Mouse (Mus musculus) midbrain, embryonic 10.5 days (tissue): ENCODE data around the gene Ncoa3. TPM values are rescaled to one million over a fixed set of nuclear protein-coding genes. Genes with fewer than 3 reads are reported as not detected.
"Not testable (repeated sequence)": the region's sequence is repeated elsewhere in the genome, so short reads cannot be mapped to it uniquely, and the experiment has no call there.

Source experiments
- DNase-seq: peaks from one replicate; pipeline ENCODE4 v3.0.0-alpha.2; 2017; ENCODE audit warnings: low spot score
- H3K27ac ChIP-seq: fragments of 300-500 bp; sonication (generic); replicated peaks from 2 replicates; pipeline ENCODE4 v1.5.1; 2016; ENCODE audit warnings: mild to moderate bottlenecking
- H3K27me3 ChIP-seq: fragments of 300-500 bp; sonication (generic); 2 replicates; pipeline ENCODE4 v1.6.1; 2016; ENCODE audit warnings: low read depth, mild to moderate bottlenecking; ENCODE audit not compliant: poor library complexity, severe bottlenecking
- H3K36me3 ChIP-seq: fragments of 300-500 bp; sonication (generic); 2 replicates; pipeline ENCODE4 v1.6.1; 2016; ENCODE audit warnings: mild to moderate bottlenecking, moderate library complexity
- H3K4me1 ChIP-seq: fragments of 300-500 bp; sonication (generic); 2 replicates; pipeline ENCODE4 v1.6.1; 2016
- H3K4me3 ChIP-seq: fragments of 300-500 bp; sonication (generic); 2 replicates; pipeline ENCODE4 v1.5.1; 2016; ENCODE audit warnings: mild to moderate bottlenecking, moderate library complexity
- H3K9me3 ChIP-seq: fragments of 300-500 bp; sonication (generic); replicated peaks from 2 replicates; pipeline ENCODE4 v1.6.1; 2016; ENCODE audit warnings: mild to moderate bottlenecking
- WGBS: fragments of 180-500 bp; shearing (Covaris S2); methylation state at CpG from one replicate; pipeline ENCODE4 v1.1.7; 2016; 5-methylcytosine and 5-hydroxymethylcytosine counted together
- polyA plus RNA-seq: library from polyadenylated mRNA; unstranded; fragments of >200 nt; fragmentation: Nextera tagmentation; extraction: Ambion mirVana; gene quantifications from 2 replicates; pipeline ENCODE4 v1.2.1, GENCODE M21; 2016

Ncoa3 gene
- polyA plus RNA-seq, 1 experiment from 2014 or later = 15.2 TPM

DNA sequence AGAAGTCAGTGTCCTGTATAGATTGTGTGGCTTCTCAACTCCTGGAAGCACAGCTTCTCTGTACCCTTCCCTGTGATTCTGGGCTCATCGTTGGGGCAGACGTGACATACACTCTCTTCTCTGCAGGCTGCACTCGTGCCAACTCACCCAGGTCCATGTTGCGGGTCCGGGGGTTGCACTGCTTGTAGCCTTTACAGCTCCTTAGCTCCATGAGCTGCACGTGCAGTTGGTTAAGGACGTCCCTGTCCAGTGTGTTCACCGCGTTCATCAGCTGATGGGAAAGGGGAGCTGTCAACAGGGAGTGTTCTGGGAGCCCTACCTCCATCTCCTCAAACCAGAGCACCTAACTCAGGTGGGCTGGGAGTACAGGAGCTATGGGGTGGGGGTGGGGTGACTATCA, 84.9 kb downstream of the Ncoa3 start:
- H3K4me1 ChIP-seq = peaks cover 22% of the 10 kb centered on the region
- DNase-seq = no peak
- H3K4me3 ChIP-seq = no peak overlapping the region
- 89% methylated on average over 9 of the region's 9 CpGs for WGBS
- peaks cover 74% of the 10 kb centered on the region for H3K36me3 ChIP-seq
- no peak overlapping the region for H3K27ac ChIP-seq
- H3K9me3 ChIP-seq = no peaks in the 10 kb centered on the region
- no peaks in the 10 kb centered on the region for H3K27me3 ChIP-seq

DNA sequence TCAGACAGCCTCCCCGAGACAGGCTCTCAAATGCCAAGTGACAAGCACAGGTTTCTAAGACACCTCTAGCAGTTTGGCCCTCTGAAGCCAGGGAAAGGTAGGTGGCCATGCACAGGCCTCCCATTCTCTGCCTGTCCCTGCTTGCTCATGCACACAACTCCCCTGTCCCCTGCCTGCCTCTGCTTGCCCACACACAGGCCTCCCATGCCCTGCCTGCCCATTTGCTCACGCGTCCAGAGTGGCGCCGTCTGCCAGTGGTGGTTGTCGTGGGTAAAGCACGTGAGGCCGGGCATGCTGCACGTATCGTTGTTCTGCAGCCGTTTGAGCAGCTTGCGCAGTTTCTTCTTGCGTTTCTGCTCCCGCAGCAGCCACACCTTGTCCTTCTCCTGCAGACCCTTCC, 86.8 kb downstream of the Ncoa3 start:
- H3K27me3 ChIP-seq = no peaks in the 10 kb centered on the region
- H3K36me3 ChIP-seq = peaks cover 68% of the 10 kb centered on the region
- no peak overlapping the region for H3K4me3 ChIP-seq
- peaks cover 27% of the 10 kb centered on the region for H3K4me1 ChIP-seq
- 97% methylated on average over 14 of the region's 14 CpGs for WGBS
- H3K27ac ChIP-seq = 0 out of 2 replicates have a peak overlapping the region, but pooled peaks have one; percentile 23
- no peak for DNase-seq
- no peaks in the 10 kb centered on the region for H3K9me3 ChIP-seq

DNA sequence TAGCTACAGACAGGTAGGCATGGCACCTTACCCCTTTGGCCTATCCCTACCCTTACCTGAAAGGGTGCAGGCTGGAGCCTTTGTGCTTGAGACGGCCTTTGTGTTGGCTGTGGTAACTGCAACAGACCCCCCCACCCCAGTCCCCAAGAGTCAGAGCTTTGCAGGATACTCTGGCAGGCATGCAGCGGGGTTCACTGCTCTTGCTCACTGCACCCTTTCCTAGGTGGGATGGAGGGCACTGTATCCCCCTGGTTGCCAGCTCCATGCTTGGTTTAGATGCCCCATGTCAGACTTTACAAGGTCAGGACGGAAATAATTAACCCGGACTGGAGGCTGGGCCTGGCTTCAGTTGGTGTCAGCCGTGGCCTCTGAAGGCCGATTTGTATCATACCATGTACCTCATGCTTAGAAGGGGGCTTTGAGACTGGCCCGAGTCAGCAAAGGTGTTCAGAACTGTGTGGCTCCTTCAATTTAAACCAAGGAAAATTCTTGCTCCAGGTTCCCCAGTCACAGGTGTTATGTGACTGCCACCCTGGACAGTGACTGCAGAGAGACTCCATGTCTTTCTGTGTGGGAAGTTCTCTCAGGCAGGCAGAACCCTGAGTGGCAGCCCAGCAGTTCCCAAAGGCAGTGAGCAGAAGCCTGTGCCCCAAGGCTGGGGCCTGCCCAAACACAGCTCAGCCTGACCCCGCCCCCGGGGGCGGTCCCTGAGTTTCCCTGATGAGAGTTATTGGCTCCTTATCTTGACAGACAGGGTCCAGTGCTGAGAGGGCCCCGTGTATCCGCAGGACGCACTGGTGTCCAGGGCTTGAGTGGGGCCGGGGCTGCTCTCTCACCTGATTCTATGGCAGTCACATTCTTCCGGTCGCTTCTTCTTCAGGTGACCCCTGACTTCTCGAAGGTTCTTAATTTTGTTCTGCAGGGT, 87.8 kb downstream of the Ncoa3 start:
- H3K9me3 ChIP-seq = no peaks in the 10 kb centered on the region
- 0 out of 2 replicates have a peak overlapping the region, but pooled peaks have one; percentile 3 for H3K27ac ChIP-seq
- peak; percentile 49 for DNase-seq
- WGBS = 62% methylated on average over 17 of the region's 17 CpGs
- H3K27me3 ChIP-seq = no peaks in the 10 kb centered on the region
- H3K36me3 ChIP-seq = peaks cover 69% of the 10 kb centered on the region
- H3K4me1 ChIP-seq = peaks cover 18% of the 10 kb centered on the region
- no peak overlapping the region for H3K4me3 ChIP-seq

DNA sequence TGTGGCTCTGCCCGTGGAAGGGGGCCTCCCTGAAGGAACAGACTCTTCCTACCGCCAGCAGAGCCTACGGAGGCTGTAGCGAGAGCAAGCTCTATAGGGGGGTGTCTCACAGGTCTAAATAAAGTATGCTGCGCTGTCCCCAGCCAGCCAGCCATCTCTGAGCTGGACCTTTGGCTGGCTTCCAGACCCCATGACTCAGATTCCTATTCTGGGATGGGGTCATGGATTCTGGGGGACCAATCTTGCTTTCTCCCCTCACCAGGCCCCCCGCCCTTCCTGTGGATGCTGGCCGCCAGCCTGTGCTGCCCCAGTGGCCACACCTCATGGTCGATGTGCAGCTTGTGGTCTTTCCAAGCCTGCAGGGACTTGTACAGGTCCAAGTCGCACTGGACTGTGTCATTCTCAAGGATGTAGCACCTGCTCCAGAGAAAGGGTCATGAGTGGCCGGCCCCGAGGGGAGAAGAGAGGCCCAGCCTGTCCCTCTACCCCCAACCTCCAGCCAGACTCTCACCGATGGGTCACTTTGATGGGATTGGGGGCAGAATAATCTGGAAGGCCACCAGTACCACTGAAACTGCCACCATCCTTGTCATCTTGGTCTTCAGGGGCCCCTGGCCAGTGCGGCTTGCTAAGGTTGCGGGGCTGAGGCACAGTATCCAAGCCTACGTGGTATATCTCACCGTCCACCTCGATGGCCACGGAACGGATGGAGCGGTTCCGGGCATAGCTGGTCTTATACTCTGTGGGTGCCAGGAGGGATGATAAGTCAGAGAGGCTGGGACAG, 88.7 kb downstream of the Ncoa3 start:
- 93% methylated on average over 21 of the region's 21 CpGs for WGBS
- no peak for DNase-seq
- Histone ChIP-seq H3K27me3 (no peaks in the 10 kb centered on the region), H3K36me3 (peaks cover 70% of the 10 kb centered on the region), H3K27ac (no peak overlapping the region), H3K9me3 (no peaks in the 10 kb centered on the region), H3K4me3 (no peak overlapping the region), H3K4me1 (peaks cover 18% of the 10 kb centered on the region)

DNA sequence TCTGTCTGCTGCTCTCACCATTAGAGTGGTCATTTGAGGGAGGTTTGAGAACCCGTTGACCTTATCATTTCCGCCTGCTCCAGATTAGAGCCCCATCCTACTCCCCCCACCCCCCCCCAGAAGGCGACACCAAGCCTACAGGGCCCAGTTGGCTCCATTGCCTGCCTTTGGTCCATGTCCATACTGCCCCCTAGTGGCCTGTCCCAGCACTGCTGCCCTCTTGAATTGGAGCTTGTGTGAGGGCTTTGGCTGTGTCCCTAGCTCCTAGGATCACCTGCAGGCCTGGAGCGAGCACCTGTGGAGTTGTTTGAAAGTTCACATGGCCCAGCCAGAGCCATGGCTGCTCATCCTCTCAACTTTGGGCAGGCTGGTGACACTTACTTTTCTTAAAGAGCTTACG, 89.8 kb downstream of the Ncoa3 start:
- H3K9me3 ChIP-seq = no peaks in the 10 kb centered on the region
- H3K27ac ChIP-seq = no peak overlapping the region
- peak; percentile 76 for DNase-seq
- no peak overlapping the region for H3K4me3 ChIP-seq
- WGBS = 63% methylated on average over 5 of the region's 5 CpGs
- peaks cover 77% of the 10 kb centered on the region for H3K36me3 ChIP-seq
- H3K27me3 ChIP-seq = no peaks in the 10 kb centered on the region
- H3K4me1 ChIP-seq = peaks cover 18% of the 10 kb centered on the region

DNA sequence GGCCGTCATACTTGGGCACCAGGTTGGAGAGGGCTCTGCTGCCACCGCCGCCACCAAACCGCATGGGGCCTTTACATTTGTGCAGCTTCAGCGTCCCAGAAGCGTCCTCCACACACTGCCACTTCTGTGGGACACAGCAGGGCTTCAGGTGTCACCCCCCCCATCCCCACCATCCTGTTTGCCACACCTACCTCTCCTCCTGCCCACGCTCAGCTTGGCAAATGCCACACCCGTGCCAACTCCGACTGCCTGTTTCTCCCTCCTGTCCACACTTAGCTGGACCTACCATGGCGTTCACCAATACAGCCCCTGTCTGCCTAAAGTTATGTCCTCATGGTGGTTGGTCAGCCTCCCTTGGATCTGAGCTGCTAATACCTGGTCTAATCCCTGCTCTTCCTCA, 90.2 kb downstream of the Ncoa3 start:
- no peaks in the 10 kb centered on the region for H3K9me3 ChIP-seq
- no peak overlapping the region for H3K27ac ChIP-seq
- 77% methylated on average over 10 of the region's 10 CpGs for WGBS
- peaks cover 77% of the 10 kb centered on the region for H3K36me3 ChIP-seq
- peaks cover 18% of the 10 kb centered on the region for H3K4me1 ChIP-seq
- H3K4me3 ChIP-seq = no peak overlapping the region
- no peak for DNase-seq
- H3K27me3 ChIP-seq = no peaks in the 10 kb centered on the region

DNA sequence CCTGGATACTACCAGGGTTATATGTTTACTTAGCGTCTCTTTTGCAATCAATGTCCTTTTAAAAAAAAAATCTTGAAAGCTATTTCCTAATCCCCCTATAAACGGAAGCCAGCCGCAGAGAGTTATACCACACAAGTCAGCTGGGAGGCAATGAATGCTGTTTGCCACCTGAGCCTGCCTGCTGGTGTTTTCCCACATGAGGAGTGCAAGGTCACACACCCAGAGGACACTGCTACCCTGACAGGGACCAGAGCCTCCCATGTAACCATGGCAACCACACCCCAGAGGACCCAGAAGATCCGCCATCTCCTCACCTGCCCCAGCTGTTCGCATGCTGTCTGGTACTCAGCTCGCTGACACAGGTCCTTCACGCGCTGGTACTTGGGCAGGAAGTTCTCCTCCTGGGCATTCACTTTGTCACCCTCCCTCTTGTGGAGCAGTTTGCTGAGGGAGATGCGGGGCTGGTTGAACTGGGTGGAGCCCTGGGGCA, 91.2 kb downstream of the Ncoa3 start:
- Histone ChIP-seq H3K36me3 (peaks cover 72% of the 10 kb centered on the region), H3K27ac (no peak overlapping the region; the same call in 1 of the 2 replicates)
- WGBS = 85% methylated on average over 9 of the region's 9 CpGs

DNA sequence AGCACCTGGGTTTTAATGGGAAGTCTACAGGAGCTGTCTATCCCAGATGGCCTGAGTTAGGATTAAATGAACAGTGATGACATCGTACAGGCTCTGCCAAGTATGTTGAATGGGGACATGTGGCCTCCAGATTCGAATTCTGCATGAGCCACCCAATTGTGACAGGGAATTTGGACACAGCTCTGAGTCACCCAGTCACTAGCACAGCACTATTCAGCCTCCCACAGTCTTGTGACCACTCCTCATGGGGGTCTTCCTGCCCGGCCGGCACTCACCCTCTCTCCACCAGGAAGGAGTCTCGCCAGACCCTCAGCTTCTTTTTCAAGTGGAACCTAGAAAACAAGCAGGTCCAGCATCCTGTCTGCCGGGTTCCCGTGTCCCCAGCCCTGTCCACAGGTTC, 91.7 kb downstream of the Ncoa3 start:
- Histone ChIP-seq H3K9me3 (no peaks in the 10 kb centered on the region), H3K27ac (no peak overlapping the region; the same call in 1 of the 2 replicates), H3K4me3 (no peak overlapping the region), H3K4me1 (peaks cover 18% of the 10 kb centered on the region), H3K36me3 (peaks cover 72% of the 10 kb centered on the region), H3K27me3 (no peaks in the 10 kb centered on the region)
- 88% methylated on average over 7 of the region's 7 CpGs for WGBS
- DNase-seq = no peak

More for the DNA sequence above, 91.2 kb downstream of the Ncoa3 start:
- Histone ChIP-seq H3K9me3 (no peaks in the 10 kb centered on the region), H3K27me3 (no peaks in the 10 kb centered on the region), H3K4me3 (no peak overlapping the region), H3K4me1 (peaks cover 18% of the 10 kb centered on the region)
- DNase-seq = no peak

DNA sequence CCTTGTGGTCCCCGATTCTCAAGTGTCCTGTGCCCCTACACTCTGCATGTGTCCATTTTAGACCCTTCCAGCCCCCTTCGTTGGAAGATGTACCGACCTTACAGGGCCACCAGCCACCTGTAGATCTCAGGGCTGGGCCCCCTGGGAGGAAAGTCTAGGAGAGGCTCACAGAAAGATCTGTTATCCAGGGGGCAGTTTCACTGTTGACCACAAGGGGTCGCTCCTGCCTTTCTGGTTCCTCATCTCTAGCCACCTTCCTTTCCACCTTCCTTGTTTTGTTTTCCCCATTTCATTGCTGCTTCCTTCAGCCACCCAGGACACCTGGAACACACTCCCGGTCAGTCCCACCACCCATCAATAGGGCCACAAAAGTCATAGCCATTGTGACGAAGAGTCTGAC, 92.5 kb downstream of the Ncoa3 start:
- DNase-seq = peak; percentile 70

DNA sequence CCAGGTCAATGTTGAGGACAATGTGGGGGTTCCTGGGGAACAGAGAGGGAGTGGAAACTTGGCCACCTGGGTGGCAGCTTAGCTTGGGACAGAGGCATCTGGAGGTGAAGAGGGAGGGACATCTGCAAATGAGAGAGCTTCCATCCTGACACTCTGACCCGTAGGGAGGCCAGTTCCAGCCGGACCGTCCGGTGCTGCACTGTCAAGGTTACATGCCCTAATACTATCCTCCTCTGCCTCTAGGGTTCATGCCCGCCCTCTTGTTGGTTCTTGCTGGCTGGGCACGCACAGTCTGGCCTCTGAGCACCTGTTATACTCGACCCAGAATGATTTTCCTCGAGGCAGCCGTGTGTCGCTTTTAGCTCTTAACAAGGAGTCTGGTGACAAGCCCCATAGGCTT, 93.3 kb downstream of the Ncoa3 start:
- Histone ChIP-seq H3K4me1 (peaks cover 22% of the 10 kb centered on the region), H3K36me3 (peaks cover 69% of the 10 kb centered on the region), H3K27ac (no peak overlapping the region), H3K27me3 (no peaks in the 10 kb centered on the region), H3K9me3 (no peaks in the 10 kb centered on the region), H3K4me3 (no peak overlapping the region)
- 92% methylated on average over 10 of the region's 10 CpGs for WGBS
- DNase-seq = no peak

More for the DNA sequence above, 92.5 kb downstream of the Ncoa3 start:
- H3K27me3 ChIP-seq, H3K9me3 ChIP-seq, H3K4me3 ChIP-seq, H3K27ac ChIP-seq: not testable (repeated sequence)
- Histone ChIP-seq H3K4me1 (peaks cover 20% of the 10 kb centered on the region), H3K36me3 (peaks cover 68% of the 10 kb centered on the region)
- WGBS = 40% methylated on average over 6 of the region's 6 CpGs

DNA sequence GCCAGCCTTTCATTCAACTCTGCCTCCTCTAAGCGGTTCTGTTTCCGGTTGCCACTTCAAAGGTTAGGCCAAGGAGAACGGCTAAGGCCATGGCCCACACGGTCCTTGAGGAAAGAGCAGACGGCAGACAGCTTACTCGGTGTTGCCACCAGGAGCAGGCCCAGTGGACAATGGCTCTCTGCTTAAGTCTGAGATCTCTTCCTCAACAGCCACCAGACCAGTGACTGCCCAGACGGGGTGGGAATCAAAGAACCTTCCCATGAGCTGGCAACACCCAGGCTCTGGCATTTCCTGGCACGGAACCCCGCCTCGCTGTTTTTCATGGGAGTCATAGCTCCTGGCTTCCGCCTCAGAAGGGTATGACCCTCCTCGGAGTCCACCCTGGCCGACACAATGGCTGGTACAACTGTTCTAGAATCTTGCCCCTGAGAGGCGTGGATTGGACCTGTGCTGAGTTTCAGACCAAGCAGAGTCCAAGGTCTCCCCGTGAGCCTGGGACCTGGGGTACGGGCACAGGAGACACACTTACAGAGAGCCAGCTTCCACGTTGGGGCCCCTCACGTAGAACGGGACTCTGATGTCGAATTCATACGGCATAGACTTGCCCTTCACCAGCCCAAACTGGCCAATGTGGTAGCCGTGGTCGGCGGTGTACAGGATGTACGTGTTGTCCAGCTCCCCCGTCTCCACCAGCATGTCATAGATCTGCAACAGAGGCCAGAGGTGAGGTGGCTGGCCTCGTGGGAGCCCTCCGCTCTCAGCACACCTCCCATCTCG, 94.2 kb downstream of the Ncoa3 start:
- H3K36me3 ChIP-seq = peaks cover 70% of the 10 kb centered on the region
- H3K27me3 ChIP-seq = peaks cover 5% of the 10 kb centered on the region; the same call in 1 of the 2 replicates
- WGBS = 93% methylated on average over 29 of the region's 29 CpGs
- no peak for DNase-seq
- no peaks in the 10 kb centered on the region for H3K9me3 ChIP-seq
- H3K4me3 ChIP-seq = no peak overlapping the region
- H3K27ac ChIP-seq = 0 out of 2 replicates have a peak overlapping the region, but pooled peaks have one; percentile 23
- H3K4me1 ChIP-seq = peaks cover 19% of the 10 kb centered on the region

DNA sequence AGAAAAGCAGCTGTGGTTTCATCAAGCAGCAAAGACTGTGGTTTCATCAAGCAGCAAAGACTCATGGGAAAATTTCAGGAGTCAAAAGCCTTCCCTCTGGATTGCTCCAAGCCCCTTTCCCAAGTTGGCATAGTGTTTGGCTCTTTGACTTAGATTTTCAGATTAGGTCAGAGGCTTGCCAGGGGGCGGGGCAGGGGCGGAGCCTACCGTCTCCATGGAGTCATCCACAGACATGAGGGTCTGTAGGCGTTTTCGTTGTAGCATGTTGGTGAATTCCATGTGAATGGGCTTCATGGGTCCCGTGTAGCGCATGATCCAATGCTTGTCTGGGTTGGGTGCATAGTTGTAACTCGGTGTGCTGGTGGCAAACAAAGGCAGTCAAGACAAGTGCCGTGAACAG, 96.6 kb downstream of the Ncoa3 start:
- Histone ChIP-seq H3K4me3 (no peak overlapping the region), H3K4me1 (peaks cover 16% of the 10 kb centered on the region), H3K36me3 (peaks cover 82% of the 10 kb centered on the region), H3K27me3 (peaks cover 7% of the 10 kb centered on the region; the same call in 1 of the 2 replicates), H3K9me3 (no peaks in the 10 kb centered on the region), H3K27ac (no peak overlapping the region)
- no peak for DNase-seq
- 86% methylated on average over 9 of the region's 9 CpGs for WGBS
